Comparison of ENCODE assay signal across 8 mouse cellular contexts in genomic region chr14:29722386-29723221, GRCm38 (mm10). TPM values are rescaled to one million over a fixed set of nuclear protein-coding genes. Genes with fewer than 3 reads are reported as not detected.
A peak's percentile ranks its signal among the peaks of the same experiment; 100 is the strongest.
DNase-seq lines count a peak whose midpoint lies in the region; ATAC-seq and TF ChIP-seq lines count a peak whose summit lies in the region.

No protein-coding gene starts in this region.

- TF ChIP-seq POLR2A in heart, adult 2 months (IDR thresholded peaks at IDR 0.05; ENCODE audit: insufficient read depth, low read depth, low read length), result no peak
- no peak for TF ChIP-seq POLR2A in embryonic fibroblast, embryonic 13.5 days (IDR thresholded peaks at IDR 0.05; ENCODE audit: low read depth, low read length)

- intact Hi-C loops in heart, adult 2 months (cut with DNase I), result no loop called here

- ATAC-seq in hindbrain, embryonic 15.5 days (ENCODE audit: low FRiP score, low read depth), result peak; percentile 68
- ATAC-seq in liver, embryonic 11.5 days (replicated peaks; ENCODE audit: low FRiP score), result no peak; the same call in 1 of the 2 replicates

- under 1% methylated on average over 76 of the region's 76 CpGs for WGBS in heart, adult 2 months
- WGBS in hindbrain, embryonic 15.5 days, result under 1% methylated on average over 73 of the region's 76 CpGs
- 1% methylated on average over 76 of the region's 76 CpGs for WGBS in liver, embryonic 11.5 days

- no peak; the same call in 1 of the 2 replicates for TF ChIP-seq CTCF in heart, adult 2 months (IDR thresholded peaks at IDR 0.05)
- no peak for TF ChIP-seq CTCF in embryonic fibroblast, embryonic 13.5 days (IDR thresholded peaks at IDR 0.05; ENCODE audit: borderline replicate concordance, insufficient read depth, low read length)

- no peaks in the 10 kb centered on the region for H3K79me2 ChIP-seq in heart, adult 2 months (replicated peaks; ENCODE audit: control insufficient read depth, insufficient read depth, low read length)

- peak in 1 of 2 experiments; percentile 5 for DNase-seq in heart, adult 2 months
- no peak for DNase-seq in heart, adult 8-10 months (ENCODE audit: low spot score)
- peak; percentile 51 for DNase-seq in adrenal gland, postnatal 10 days
- DNase-seq in liver, embryonic 11.5 days (ENCODE audit: low spot score), result peak; percentile 51
- peak; percentile 53 to 62 for DNase-seq in right cerebral cortex, adult 2 months (ENCODE audit: low spot score in 2 of 2)
- no peak for DNase-seq in natural killer cell, adult 2 months (ENCODE audit: low spot score in 2 of 2)

- no peak for TF ChIP-seq EP300 in heart, adult 2 months (IDR thresholded peaks at IDR 0.05; ENCODE audit: insufficient read depth, low read depth, low read length)

- peaks cover 13% of the 10 kb centered on the region for H3K27me3 ChIP-seq in heart, adult 2 months (ENCODE audit: control insufficient read depth, insufficient read depth, low read length)
- H3K27me3 ChIP-seq in hindbrain, embryonic 15.5 days, result peaks cover 21% of the 10 kb centered on the region
- H3K27me3 ChIP-seq in liver, embryonic 11.5 days (replicated peaks; ENCODE audit: control insufficient read depth, insufficient read depth, low read length), result peaks cover 68% of the 10 kb centered on the region

- peak overlapping the region; percentile 97 for H3K4me2 ChIP-seq in hindbrain, embryonic 15.5 days
- H3K4me2 ChIP-seq in liver, embryonic 11.5 days, result peak overlapping the region; percentile 88

- H3K9me3 ChIP-seq in hindbrain, embryonic 15.5 days, result no peaks in the 10 kb centered on the region
- H3K9me3 ChIP-seq in liver, embryonic 11.5 days (ENCODE audit: control insufficient read depth, low read length), result no peaks in the 10 kb centered on the region

- no peaks in the 10 kb centered on the region for H3K36me3 ChIP-seq in heart, adult 2 months (ENCODE audit: control insufficient read depth, insufficient read depth, low read length)
- H3K36me3 ChIP-seq in hindbrain, embryonic 15.5 days, result no peaks in the 10 kb centered on the region
- H3K36me3 ChIP-seq in liver, embryonic 11.5 days (ENCODE audit: control insufficient read depth, insufficient read depth, low read length), result no peaks in the 10 kb centered on the region

- H3K4me3 ChIP-seq in heart, adult 2 months, result peak overlapping the region; percentile 50
- H3K4me3 ChIP-seq in embryonic fibroblast, embryonic 13.5 days (ENCODE audit: insufficient read depth, low read length), result peak overlapping the region; percentile 52
- peak overlapping the region; percentile 57 for H3K4me3 ChIP-seq in hindbrain, embryonic 15.5 days
- H3K4me3 ChIP-seq in liver, embryonic 11.5 days (ENCODE audit: low read depth, low read length), result peak overlapping the region; percentile 54

- H3K9ac ChIP-seq in heart, adult 2 months (ENCODE audit: low read depth, low read length), result peak overlapping the region; percentile 50; the same call in 1 of the 2 replicates
- peak overlapping the region; percentile 70 for H3K9ac ChIP-seq in hindbrain, embryonic 15.5 days
- no peak overlapping the region; the same call in 1 of the 2 replicates for H3K9ac ChIP-seq in liver, embryonic 11.5 days (ENCODE audit: low read depth, low read length)

- H3K27ac ChIP-seq in heart, adult 2 months, result no peak overlapping the region
- no peak overlapping the region for H3K27ac ChIP-seq in embryonic fibroblast, embryonic 13.5 days (ENCODE audit: insufficient read depth, low read length)
- H3K27ac ChIP-seq in hindbrain, embryonic 15.5 days (replicated peaks), result peak overlapping the region; percentile 80
- no peak overlapping the region; the same call in 1 of the 2 replicates for H3K27ac ChIP-seq in liver, embryonic 11.5 days (ENCODE audit: low read depth, low read length)

- H3K4me1 ChIP-seq in heart, adult 2 months (ENCODE audit: control insufficient read depth, insufficient read depth, low read length), result no peaks in the 10 kb centered on the region
- no peaks in the 10 kb centered on the region for H3K4me1 ChIP-seq in embryonic fibroblast, embryonic 13.5 days (ENCODE audit: control insufficient read depth, insufficient read depth, low read length)
- peaks cover 26% of the 10 kb centered on the region for H3K4me1 ChIP-seq in hindbrain, embryonic 15.5 days (replicated peaks)
- H3K4me1 ChIP-seq in liver, embryonic 11.5 days (replicated peaks; ENCODE audit: control insufficient read depth, insufficient read depth, low read length), result no peaks in the 10 kb centered on the region

RNA-seq across cellular contexts. Expression of gene Cacna2d3, which starts 0.9 kb away (rescaled TPM):
- total RNA-seq in heart, adult 2 months (2021), result under 1 TPM; 0.61 to 0.70 TPM
- polyA plus RNA-seq in heart, adult 2 months (2012; rRNA removed), result 0.78 and 1.5 TPM in 2 replicates
- 1 to 10 TPM in 2 of 4 experiments, under 1 TPM in 2; 0.50 to 1.2 (median 0.91) TPM for total RNA-seq in heart, adult 8-10 months (2022)
- total RNA-seq in adrenal gland, postnatal 10 days (2021), result 1 to 10 TPM; 1.5 to 3.2 TPM
- 3.3 and 5.3 TPM in 2 replicates for polyA plus RNA-seq in embryonic fibroblast, embryonic 13.5 days (2011; ENCODE audit: insufficient read length, low read depth, missing spikeins)
- 46.8 and 47.1 TPM in 2 replicates for polyA plus RNA-seq in hindbrain, embryonic 15.5 days (2015; fragmentation: Nextera tagmentation; extraction: Ambion mirVana)
- polyA plus RNA-seq in liver, embryonic 11.5 days (2014; fragmentation: Nextera tagmentation; extraction: Ambion mirVana), result 0.81 and 0.90 TPM in 2 replicates

Comparison
In these comparisons a context has a peak if more than half of its experiments do, and no peak if none do; other contexts are left out.
1. DNase-seq: peak in adrenal gland, postnatal 10 days (single experiment), liver, embryonic 11.5 days (single experiment) and right cerebral cortex, adult 2 months (2 of 2); none in heart, adult 8-10 months (single experiment) and natural killer cell, adult 2 months (0 of 2).
2. Peak in every context shown above with its lines, with median percentiles within 50 percentile points of each other: H3K4me3 ChIP-seq.